Mouse (Mus musculus) midbrain, embryonic 11.5 days (tissue): ENCODE measurements around the gene Higd1c. TPM values are rescaled to one million over a fixed set of nuclear protein-coding genes. Genes with fewer than 3 reads are reported as not detected.
"Not testable (repeated sequence)": the region's sequence is repeated elsewhere in the genome, so short reads cannot be mapped to it uniquely, and the experiment has no call there.

Source experiments
- ATAC-seq: fragments of 200-750 bp; cut with Nextera tagmentation; 2 replicates; pipeline ENCODE4 v1.8.0; 2017; ENCODE audit warnings: moderate TSS enrichment, moderate library complexity; ENCODE audit not compliant: low FRiP score
- DNase-seq: peaks from one replicate; pipeline ENCODE4 v3.0.0; 2015; ENCODE audit warnings: low spot score; ENCODE audit errors: missing footprints
- H3K27ac ChIP-seq: fragments of 300-500 bp; sonication (generic); 2 replicates; pipeline ENCODE4 v1.5.1; 2014; ENCODE audit warnings: low read depth, low read length
- H3K27me3 ChIP-seq: fragments of 300-500 bp; sonication (generic); 2 replicates; pipeline ENCODE4 v1.6.1; 2014; ENCODE audit warnings: mild to moderate bottlenecking, low read length, moderate library complexity, mixed read lengths; ENCODE audit not compliant: control insufficient read depth, insufficient read depth
- H3K36me3 ChIP-seq: fragments of 300-500 bp; sonication (generic); 2 replicates; pipeline ENCODE4 v1.6.1; 2014; ENCODE audit warnings: mild to moderate bottlenecking, low read length, moderate library complexity, mixed read lengths; ENCODE audit not compliant: control insufficient read depth, insufficient read depth
- H3K4me1 ChIP-seq: fragments of 300-500 bp; sonication (generic); 2 replicates; pipeline ENCODE4 v1.6.1; 2014; ENCODE audit warnings: low read length; ENCODE audit not compliant: control insufficient read depth, insufficient read depth
- H3K4me2 ChIP-seq: fragments of 300-500 bp; sonication (generic); 2 replicates; pipeline ENCODE4 v1.6.1; 2014; ENCODE audit warnings: mild to moderate bottlenecking, moderate library complexity
- H3K4me3 ChIP-seq: fragments of 300-500 bp; sonication (generic); 2 replicates; pipeline ENCODE4 v1.5.1; 2014; ENCODE audit warnings: low read depth, low read length
- H3K9ac ChIP-seq: fragments of 300-500 bp; sonication (generic); 2 replicates; pipeline ENCODE4 v1.6.1; 2014; ENCODE audit warnings: low read length
- H3K9me3 ChIP-seq: fragments of 300-500 bp; sonication (generic); 2 replicates; pipeline ENCODE4 v1.6.1; 2016; ENCODE audit warnings: low read length; ENCODE audit not compliant: control insufficient read depth
- WGBS: fragments of 180-500 bp; shearing (Covaris S2); extraction: QIAGEN DNeasy Blood & Tissue Kit; methylation state at CpG from one replicate; pipeline ENCODE4 v1.1.7; 2014; 5-methylcytosine and 5-hydroxymethylcytosine counted together
- polyA plus RNA-seq: library from polyadenylated mRNA; unstranded; fragments of >200 nt; fragmentation: Nextera tagmentation; extraction: Ambion mirVana; gene quantifications from 2 replicates; pipeline ENCODE4 v1.2.1, GENCODE M21; 2014

Gene Higd1c
- not detected in 2 replicates for polyA plus RNA-seq

GRCm38 (mm10) chr15:100364242-100364641, at the start of gene Higd1c:
TSS of gene Higd1c (plus strand) at chr15:100364542.
- Histone ChIP-seq H3K4me2 (no peak within 1 kb of the TSS), H3K4me1 (no peaks in the 10 kb centered on the region), H3K9me3 (no peaks in the 10 kb centered on the region), H3K4me3 (no peak within 1 kb of the TSS), H3K27ac (no peak within 1 kb of the TSS), H3K36me3 (no peaks in the 10 kb centered on the region), H3K9ac (no peak within 1 kb of the TSS), H3K27me3 (no peaks in the 10 kb centered on the region)
- DNase-seq (no peak), ATAC-seq (no peak)
- 82% methylated on average over 7 of the region's 7 CpGs for WGBS

GRCm38 (mm10) chr15:100318014-100318671, 46.2 kb upstream of the Higd1c start:
- not testable (repeated sequence) for H3K9ac ChIP-seq, ATAC-seq, H3K27me3 ChIP-seq, H3K4me3 ChIP-seq, H3K4me2 ChIP-seq, H3K9me3 ChIP-seq, H3K27ac ChIP-seq, H3K4me1 ChIP-seq, H3K36me3 ChIP-seq, DNase-seq
- WGBS, result 68% methylated on average over 4 of the region's 4 CpGs

GRCm38 (mm10) chr15:100319884-100320283, 44.5 kb upstream of the Higd1c start:
- Histone ChIP-seq H3K4me3 (no peak overlapping the region), H3K27me3 (no peaks in the 10 kb centered on the region), H3K36me3 (no peaks in the 10 kb centered on the region), H3K9me3 (no peaks in the 10 kb centered on the region), H3K4me2 (no peak overlapping the region), H3K27ac (no peak overlapping the region), H3K4me1 (no peaks in the 10 kb centered on the region), H3K9ac (no peak overlapping the region)
- WGBS, result 85% methylated on average over 1 of the region's 1 CpGs
- no peak for ATAC-seq
- no peak for DNase-seq

- no peak overlapping the region for H3K27ac ChIP-seq
- 83% methylated on average over 9 of the region's 9 CpGs for WGBS
- no peak overlapping the region for H3K9ac ChIP-seq
- ATAC-seq, result no peak
- H3K27me3 ChIP-seq, result no peaks in the 10 kb centered on the region
- no peaks in the 10 kb centered on the region for H3K36me3 ChIP-seq
- H3K4me3 ChIP-seq, result no peak overlapping the region
- H3K4me1 ChIP-seq, result no peaks in the 10 kb centered on the region
- DNase-seq, result no peak
- no peak overlapping the region for H3K4me2 ChIP-seq
- no peaks in the 10 kb centered on the region for H3K9me3 ChIP-seq
Observed at GRCm38 (mm10) chr15:100320295-100320905, 43.9 kb upstream of the Higd1c start.

- 66% methylated on average over 5 of the region's 5 CpGs for WGBS
Observed at GRCm38 (mm10) chr15:100321134-100321533, 43.2 kb upstream of the Higd1c start.

GRCm38 (mm10) chr15:100324021-100324591, 40.2 kb upstream of the Higd1c start:
- DNase-seq (no peak), ATAC-seq (no peak)
- 79% methylated on average over 12 of the region's 12 CpGs for WGBS
- Histone ChIP-seq H3K9ac (no peak overlapping the region), H3K4me2 (no peak overlapping the region), H3K4me3 (no peak overlapping the region), H3K27ac (no peak overlapping the region), H3K4me1 (no peaks in the 10 kb centered on the region), H3K9me3 (no peaks in the 10 kb centered on the region), H3K27me3 (no peaks in the 10 kb centered on the region), H3K36me3 (no peaks in the 10 kb centered on the region)

More at GRCm38 (mm10) chr15:100321134-100321533, 43.2 kb upstream of the Higd1c start:
- Histone ChIP-seq H3K4me3 (no peak overlapping the region), H3K4me2 (no peak overlapping the region), H3K9me3 (no peaks in the 10 kb centered on the region), H3K9ac (no peak overlapping the region), H3K4me1 (no peaks in the 10 kb centered on the region), H3K27ac (no peak overlapping the region), H3K27me3 (no peaks in the 10 kb centered on the region), H3K36me3 (no peaks in the 10 kb centered on the region)
- DNase-seq (no peak), ATAC-seq (no peak)

GRCm38 (mm10) chr15:100325235-100325634, 39.1 kb upstream of the Higd1c start:
- H3K27ac ChIP-seq, result no peak overlapping the region
- WGBS, result 96% methylated on average over 3 of the region's 3 CpGs
- H3K36me3 ChIP-seq, result no peaks in the 10 kb centered on the region
- DNase-seq, result no peak
- no peaks in the 10 kb centered on the region for H3K4me1 ChIP-seq
- no peaks in the 10 kb centered on the region for H3K9me3 ChIP-seq
- no peak for ATAC-seq
- H3K27me3 ChIP-seq, result no peaks in the 10 kb centered on the region
- H3K9ac ChIP-seq, result no peak overlapping the region
- no peak overlapping the region for H3K4me3 ChIP-seq
- no peak overlapping the region for H3K4me2 ChIP-seq

GRCm38 (mm10) chr15:100328089-100328488, 36.3 kb upstream of the Higd1c start:
- not testable (repeated sequence) for H3K4me2 ChIP-seq, ATAC-seq, H3K36me3 ChIP-seq, H3K27ac ChIP-seq, H3K9ac ChIP-seq, DNase-seq, H3K4me1 ChIP-seq, H3K9me3 ChIP-seq, H3K4me3 ChIP-seq, H3K27me3 ChIP-seq
- WGBS, result 69% methylated on average over 3 of the region's 4 CpGs

- not testable (repeated sequence) for H3K4me3 ChIP-seq, H3K9ac ChIP-seq, H3K27ac ChIP-seq, DNase-seq, H3K36me3 ChIP-seq, H3K9me3 ChIP-seq, ATAC-seq, H3K4me2 ChIP-seq, H3K27me3 ChIP-seq, H3K4me1 ChIP-seq
- 86% methylated on average over 10 of the region's 10 CpGs for WGBS
Observed at GRCm38 (mm10) chr15:100329336-100329735, 35.0 kb upstream of the Higd1c start.
